Mouse (Mus musculus) embryo, embryonic 9.5 days (tissue): ENCODE measurements around the gene Rfpl4.
"Not testable (repeated sequence)": the region's sequence is repeated elsewhere in the genome, so short reads cannot be mapped to it uniquely, and the experiment has no call there.

Source experiments
- DNase-seq: peaks from one replicate; pipeline ENCODE4 v3.0.0-alpha.2; 2017; ENCODE audit errors: extremely low spot score

Rfpl4 gene

GRCm38 (mm10) chr7:5080815-5081214 lies 35.9 kb downstream of the Rfpl4 start:
- DNase-seq: no peak

- DNase-seq: peak; percentile 95
These were observed 36.6 kb downstream of the Rfpl4 start, which contains the start of gene Epn1 for GRCm38 (mm10) chr7:5080010-5080751. TSS of gene Epn1 (plus strand) at chr7:5080235.

GRCm38 (mm10) chr7:5079365-5080009 lies 37.3 kb downstream of the Rfpl4 start:
- DNase-seq: not testable (repeated sequence)

- no peak for DNase-seq
These were observed 39.8 kb downstream of the Rfpl4 start for GRCm38 (mm10) chr7:5076931-5077330.

- no peak for DNase-seq
These were observed 41.8 kb downstream of the Rfpl4 start for GRCm38 (mm10) chr7:5074984-5075383.

- no peak for DNase-seq
These were observed 43.2 kb downstream of the Rfpl4 start for GRCm38 (mm10) chr7:5073586-5073985.

GRCm38 (mm10) chr7:5064886-5065285 lies 51.9 kb downstream of the Rfpl4 start:
- DNase-seq: no peak

GRCm38 (mm10) chr7:5062360-5063001 lies 54.3 kb downstream of the Rfpl4 start:
- peak; percentile 88 for DNase-seq

- peak; percentile 95 for DNase-seq
These were observed 54.9 kb downstream of the Rfpl4 start, which contains the start of gene U2af2 for GRCm38 (mm10) chr7:5061774-5062359. TSS of gene U2af2 (plus strand) at chr7:5062143.

- peak; percentile 96 for DNase-seq
These were observed 55.6 kb downstream of the Rfpl4 start for GRCm38 (mm10) chr7:5060944-5061773.

GRCm38 (mm10) chr7:5060239-5060731 lies 56.5 kb downstream of the Rfpl4 start:
- peak; percentile 81 for DNase-seq
